Mouse (Mus musculus) ES-Bruce4 (cell line): Measurements from ENCODE around the gene Scp2. TPM values are rescaled to one million over a fixed set of nuclear protein-coding genes. Genes with fewer than 3 reads are reported as not detected.

Experiments used
- H3K27ac ChIP-seq: 2 replicates; pipeline ENCODE4 v1.5.1; 2012; ENCODE audit warnings: low read length, inconsistent platforms; ENCODE audit not compliant: insufficient read depth
- H3K27me3 ChIP-seq: 2 replicates; pipeline ENCODE4 v1.6.1; 2012; ENCODE audit warnings: mild to moderate bottlenecking, low read length, inconsistent platforms; ENCODE audit not compliant: control insufficient read depth, poor library complexity, insufficient read depth, severe bottlenecking
- H3K36me3 ChIP-seq: 2 replicates; pipeline ENCODE4 v1.6.1; 2012; ENCODE audit warnings: inconsistent platforms, mild to moderate bottlenecking, low read length, moderate library complexity; ENCODE audit not compliant: control insufficient read depth, poor library complexity, insufficient read depth, severe bottlenecking
- H3K4me1 ChIP-seq: one replicate; pipeline ENCODE4 v1.8.1; 2011; ENCODE audit warnings: low read length; ENCODE audit not compliant: control insufficient read depth, insufficient read depth
- H3K4me3 ChIP-seq: 2 replicates; pipeline ENCODE4 v1.5.1; 2011; ENCODE audit warnings: low read depth, mild to moderate bottlenecking, low read length
- H3K9ac ChIP-seq: 2 replicates; pipeline ENCODE4 v1.6.1; 2012; ENCODE audit warnings: low read depth, mild to moderate bottlenecking, inconsistent platforms; ENCODE audit not compliant: poor library complexity, severe bottlenecking
- H3K9me3 ChIP-seq: replicated peaks from 2 replicates; pipeline ENCODE4 v1.6.1; 2012; ENCODE audit warnings: mild to moderate bottlenecking, low read length, inconsistent platforms; ENCODE audit not compliant: control insufficient read depth, poor library complexity, insufficient read depth, severe bottlenecking
- CTCF ChIP-seq: IDR thresholded peaks from one replicate; pipeline ENCODE4 v1.8.1; 2011; ENCODE audit warnings: low read depth, low read length
- EP300 ChIP-seq: IDR thresholded peaks from 2 replicates; pipeline ENCODE4 v1.6.1; 2011; ENCODE audit warnings: low read depth, low read length; ENCODE audit not compliant: insufficient read depth
- POLR2A ChIP-seq: IDR thresholded peaks from one replicate; pipeline ENCODE4 v1.8.1; 2011; ENCODE audit warnings: low read length; ENCODE audit not compliant: insufficient read depth
- polyA plus RNA-seq: library from polyadenylated mRNA; stranded (reverse); fragments of >200 nt; gene quantifications from 2 replicates; pipeline ENCODE4 v1.2.4, GENCODE M21; 2011; ENCODE audit warnings: low read depth; ENCODE audit not compliant: missing spikeins, insufficient read depth, insufficient read length

Scp2 gene
- polyA plus RNA-seq, 1 experiment: 54.4 TPM

- peaks cover 10% of the 10 kb centered on the region; the same call in 1 of the 2 replicates for H3K9me3 ChIP-seq
- H3K36me3 ChIP-seq: peaks cover 9% of the 10 kb centered on the region
- no peak overlapping the region for H3K9ac ChIP-seq
- no peak overlapping the region for H3K27ac ChIP-seq
- H3K4me1 ChIP-seq: no peaks in the 10 kb centered on the region
- no peak overlapping the region for H3K4me3 ChIP-seq
- TF ChIP-seq EP300: no peak
- TF ChIP-seq POLR2A: no peak
- no peak for TF ChIP-seq CTCF
- H3K27me3 ChIP-seq: no peaks in the 10 kb centered on the region
These were observed 84.0 kb downstream of the Scp2 start for GRCm38 (mm10) chr4:108060774-108061173.

DNA sequence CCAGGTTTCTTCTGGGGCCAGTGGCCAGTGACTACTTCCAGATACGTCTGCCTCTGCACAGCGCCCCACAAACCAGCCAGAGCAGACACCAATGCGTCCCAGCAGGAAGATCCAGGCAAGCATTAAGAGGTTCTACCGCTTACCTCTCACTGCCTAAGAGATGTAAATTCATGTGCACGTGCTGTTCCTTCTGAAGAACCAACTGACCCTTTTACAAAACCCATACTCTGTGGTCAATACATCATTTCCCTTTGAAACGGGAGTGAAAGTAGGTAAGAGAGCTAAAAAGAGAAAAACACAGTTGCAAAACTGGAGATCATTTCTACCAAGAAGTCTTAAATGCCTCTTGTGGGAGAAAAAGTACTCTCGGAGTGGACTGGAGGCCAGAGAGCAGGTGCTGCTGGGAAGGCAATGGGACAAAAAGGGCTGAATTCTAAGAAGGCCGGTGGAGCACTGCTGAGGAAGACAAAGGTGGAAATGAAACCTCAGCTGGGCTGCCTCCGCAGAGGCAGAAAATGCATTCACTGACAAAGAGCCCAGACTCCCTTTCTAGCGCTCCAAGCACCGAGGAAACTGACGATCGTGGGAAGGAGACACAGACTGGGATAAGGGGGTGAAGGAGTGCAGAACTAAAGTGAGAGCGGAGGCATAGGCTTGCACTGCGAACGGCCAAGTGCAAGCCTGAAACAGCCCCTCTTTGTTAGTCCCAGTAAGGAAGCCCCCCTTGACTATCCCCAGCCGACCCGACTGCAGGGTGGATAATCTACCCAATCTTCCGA is 85.0 kb downstream of the Scp2 start:
- H3K4me1 ChIP-seq: no peaks in the 10 kb centered on the region
- no peak overlapping the region for H3K27ac ChIP-seq
- no peak overlapping the region for H3K9ac ChIP-seq
- TF ChIP-seq CTCF (no peak), POLR2A (no peak), EP300 (no peak)
- no peak overlapping the region for H3K4me3 ChIP-seq
- peaks cover 12% of the 10 kb centered on the region for H3K36me3 ChIP-seq
- no peaks in the 10 kb centered on the region for H3K27me3 ChIP-seq
- 0 out of 2 replicates have a peak, but pooled peaks cover 10% of the 10 kb centered on the region for H3K9me3 ChIP-seq

DNA sequence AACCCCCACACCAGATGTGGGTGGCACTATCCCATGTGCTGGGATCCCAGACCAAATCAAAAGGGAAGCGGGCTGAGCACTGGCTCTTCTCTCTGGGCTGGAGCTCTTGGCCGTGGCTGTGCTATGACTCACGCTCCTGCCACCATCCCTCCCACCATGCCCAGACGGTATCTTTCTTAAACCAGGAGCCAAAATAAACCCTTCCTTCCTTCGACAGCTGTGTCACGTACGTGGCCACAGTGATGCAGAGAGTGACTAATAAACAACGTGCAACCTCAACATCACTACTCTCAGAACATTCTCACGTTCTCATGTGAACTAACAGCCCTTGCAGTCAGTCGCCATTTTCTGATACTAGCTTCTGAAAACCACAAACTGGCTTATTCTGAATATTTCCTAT is 86.6 kb downstream of the Scp2 start:
- Histone ChIP-seq H3K9me3 (0 out of 2 replicates have a peak, but pooled peaks cover 5% of the 10 kb centered on the region), H3K4me3 (no peak overlapping the region), H3K9ac (no peak overlapping the region), H3K36me3 (peaks cover 9% of the 10 kb centered on the region), H3K27me3 (no peaks in the 10 kb centered on the region), H3K27ac (no peak overlapping the region), H3K4me1 (no peaks in the 10 kb centered on the region)
- no peak for TF ChIP-seq EP300
- no peak for TF ChIP-seq POLR2A
- TF ChIP-seq CTCF: no peak

GRCm38 (mm10) chr4:108057247-108057646 is 87.6 kb downstream of the Scp2 start:
- Histone ChIP-seq H3K4me3 (no peak overlapping the region), H3K9ac (no peak overlapping the region), H3K36me3 (peaks cover 7% of the 10 kb centered on the region), H3K27ac (no peak overlapping the region), H3K9me3 (0 out of 2 replicates have a peak, but pooled peaks cover under 1% of the 10 kb centered on the region), H3K27me3 (no peaks in the 10 kb centered on the region), H3K4me1 (no peaks in the 10 kb centered on the region)
- TF ChIP-seq EP300: no peak
- no peak for TF ChIP-seq POLR2A
- TF ChIP-seq CTCF: no peak

DNA sequence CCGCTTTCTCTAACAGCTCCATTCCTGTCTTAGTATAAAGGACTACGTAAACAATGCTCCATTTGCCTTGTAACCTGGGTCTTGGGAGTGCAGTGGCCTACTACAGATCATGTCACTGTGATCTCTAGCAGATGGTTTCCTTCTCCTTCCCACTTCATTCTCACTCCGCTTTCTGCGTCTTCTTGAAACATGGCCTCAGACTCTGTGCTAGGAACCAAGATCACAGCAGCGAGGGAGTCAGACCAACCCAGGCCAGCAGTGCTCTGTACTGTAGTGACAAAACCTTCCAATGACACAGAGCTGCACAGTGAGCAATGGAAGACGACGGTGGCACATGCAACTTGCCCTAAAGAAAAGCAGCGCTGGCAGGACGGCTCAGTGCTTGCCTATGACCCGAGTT is 88.9 kb downstream of the Scp2 start:
- no peak overlapping the region for H3K4me3 ChIP-seq
- H3K36me3 ChIP-seq: peaks cover 7% of the 10 kb centered on the region
- H3K27ac ChIP-seq: no peak overlapping the region
- no peak for TF ChIP-seq EP300
- no peak for TF ChIP-seq CTCF
- no peak for TF ChIP-seq POLR2A
- no peaks in the 10 kb centered on the region for H3K9me3 ChIP-seq
- no peaks in the 10 kb centered on the region for H3K4me1 ChIP-seq
- no peak overlapping the region for H3K9ac ChIP-seq
- H3K27me3 ChIP-seq: no peaks in the 10 kb centered on the region

GRCm38 (mm10) chr4:108052673-108053072 is 92.1 kb downstream of the Scp2 start:
- Histone ChIP-seq H3K4me3 (no peak overlapping the region), H3K36me3 (peaks cover 3% of the 10 kb centered on the region), H3K9me3 (no peaks in the 10 kb centered on the region), H3K27me3 (no peaks in the 10 kb centered on the region), H3K4me1 (no peaks in the 10 kb centered on the region), H3K9ac (no peak overlapping the region), H3K27ac (no peak overlapping the region)
- no peak for TF ChIP-seq CTCF
- TF ChIP-seq POLR2A: no peak
